Mouse (Mus musculus) liver, embryonic 14.5 days (tissue): ENCODE results near the gene Tm6sf1.

Experiments used
- CTCF ChIP-seq: IDR thresholded peaks from 2 replicates; pipeline ENCODE4 v1.5.1; 2016; ENCODE audit warnings: antibody characterized with exemption, low read depth, control low read depth
- EP300 ChIP-seq: IDR thresholded peaks from 2 replicates; pipeline ENCODE4 v1.6.1; 2016; ENCODE audit warnings: antibody characterized with exemption, low read depth

DNA sequence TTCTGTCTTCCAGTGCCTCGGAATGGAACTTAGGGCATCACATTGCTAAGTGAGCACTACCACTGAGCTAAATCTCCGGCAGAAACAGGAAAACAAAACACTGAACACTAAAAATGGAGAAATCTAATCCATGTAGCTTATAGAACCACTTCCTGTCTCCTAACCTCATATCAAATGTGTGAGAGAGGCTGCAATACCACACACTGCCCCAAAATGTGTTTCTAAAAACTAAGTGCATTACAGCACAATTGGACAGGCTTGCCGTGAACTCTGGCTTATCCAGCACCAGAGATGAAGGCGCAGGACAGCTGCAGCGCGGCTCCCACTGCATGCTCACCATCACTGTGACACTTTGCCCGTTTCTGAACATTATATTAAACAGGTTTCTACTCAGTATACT is 70.2 kb downstream of the Tm6sf1 start:
- TF ChIP-seq CTCF, result no peak
- TF ChIP-seq EP300, result no peak
